Mouse (Mus musculus): ENCODE measurements around the gene Nbea.
"Not testable (repeated sequence)": the region's sequence is repeated elsewhere in the genome, so short reads cannot be mapped to it uniquely, and the experiment has no call there.

Nbea gene

DNA sequence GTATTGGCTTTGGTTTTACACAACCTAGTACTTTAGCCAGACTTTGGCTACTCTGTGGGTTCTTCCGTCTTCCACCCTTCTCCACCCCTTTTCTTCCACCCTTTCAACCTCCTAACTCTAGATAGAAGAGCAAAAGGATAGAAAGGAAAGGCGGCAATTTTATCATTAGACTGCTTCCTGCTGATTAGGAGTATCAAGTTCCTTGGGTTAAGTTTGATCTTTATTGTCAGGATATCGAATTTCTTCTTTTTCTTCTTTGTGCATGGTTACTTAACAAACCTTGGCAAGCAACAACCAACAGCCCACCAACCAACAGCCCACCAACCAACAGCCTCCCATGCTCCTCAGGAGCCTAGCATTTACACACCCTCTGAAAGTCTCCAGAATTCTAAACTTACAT is 165.0 kb downstream of the Nbea start:
- DNase-seq: no peak

DNA sequence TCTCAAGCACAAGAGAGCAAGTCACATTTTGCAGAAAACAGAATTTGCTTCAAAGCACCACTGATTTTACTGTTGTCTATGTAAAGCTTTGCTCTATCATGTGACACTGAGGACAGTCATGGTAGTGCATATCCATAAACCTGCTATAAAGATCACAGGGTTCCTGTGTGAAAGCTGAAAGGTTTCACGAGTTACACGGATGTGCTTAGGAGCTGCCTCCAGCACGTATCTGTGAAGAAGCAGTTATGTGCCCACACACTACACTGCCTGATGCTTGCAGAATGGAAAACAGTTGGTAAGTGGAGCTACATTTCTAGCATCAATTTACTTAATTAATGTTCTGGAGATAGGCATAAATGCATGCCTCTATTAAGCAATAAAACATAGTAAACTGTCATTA is 172.4 kb downstream of the Nbea start:
- no peak for DNase-seq

DNA sequence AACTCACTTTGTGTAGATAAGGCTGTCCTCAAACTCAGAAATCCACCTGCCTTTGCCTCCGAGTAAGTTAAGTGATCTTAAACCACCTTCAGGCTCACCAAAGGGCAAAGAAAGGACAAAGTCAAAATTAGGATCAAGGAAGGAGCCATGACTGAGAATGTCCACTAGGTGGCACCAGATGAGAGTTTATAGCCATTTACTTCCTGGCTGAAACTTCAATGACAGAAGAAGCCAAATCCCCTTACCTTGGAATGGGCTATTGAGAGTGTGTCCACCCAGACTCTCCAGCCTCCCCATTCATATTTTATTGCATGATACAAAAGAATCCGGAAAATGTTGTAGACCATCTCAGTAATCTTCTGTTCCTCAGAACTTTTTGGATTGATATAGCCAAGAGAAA is 175.5 kb downstream of the Nbea start:
- DNase-seq: no peak

DNA sequence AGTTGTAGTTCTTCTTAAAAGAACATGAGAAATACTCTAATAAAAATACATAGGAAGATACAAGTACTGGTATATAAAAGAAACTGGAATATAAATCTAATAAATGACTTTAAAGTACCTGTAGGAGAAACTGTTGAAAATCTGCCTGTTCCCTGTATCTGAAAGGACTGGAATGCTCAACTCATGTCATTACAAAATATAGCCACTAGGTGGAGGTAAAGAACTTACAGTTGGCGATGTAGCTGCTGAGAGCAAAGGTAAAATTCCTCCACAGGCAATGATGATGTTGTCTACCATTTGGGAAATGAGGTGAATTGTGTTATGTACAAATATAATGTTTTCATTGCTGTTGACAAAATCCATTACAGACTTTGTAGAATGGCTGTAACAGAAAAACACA is 183.2 kb downstream of the Nbea start:
- DNase-seq: no peak

DNA sequence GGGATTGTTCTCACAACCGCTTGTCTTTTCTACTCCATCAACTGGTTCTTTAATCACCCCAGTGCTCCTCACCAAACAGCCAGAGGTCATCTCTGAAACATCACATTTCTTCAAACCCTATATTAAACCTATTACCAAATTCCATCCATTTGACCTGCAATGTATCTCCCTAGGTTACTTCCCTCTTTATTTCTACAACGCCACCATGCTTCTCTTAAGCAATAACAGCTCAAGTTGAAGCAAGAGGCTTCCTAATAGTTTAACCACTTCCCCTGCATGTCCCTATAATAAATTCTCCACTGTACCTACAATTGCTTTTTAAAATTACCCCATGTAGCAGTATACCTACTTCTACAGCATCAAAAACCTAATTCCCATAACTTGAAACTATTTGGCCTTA is 205.1 kb downstream of the Nbea start:
- DNase-seq: no peak

DNA sequence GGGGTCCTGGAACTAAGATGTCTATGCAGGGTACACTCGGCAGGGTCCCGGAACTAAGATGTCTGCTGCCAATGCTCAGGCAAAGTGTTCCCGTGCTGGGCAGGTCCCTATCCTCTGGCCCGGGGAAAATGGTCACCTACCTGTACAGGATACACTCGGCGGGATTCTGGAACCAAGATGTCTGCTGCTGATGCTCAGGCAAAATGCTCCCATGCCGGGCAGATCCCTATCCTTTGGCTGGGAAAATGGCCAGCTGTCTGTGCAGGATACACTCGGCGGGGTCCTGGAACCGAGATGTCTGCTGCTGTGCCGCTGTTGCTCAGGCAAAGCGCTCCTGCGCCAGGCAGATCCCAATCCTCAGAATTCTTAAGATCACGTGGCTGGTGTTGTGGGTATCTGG is 206.5 kb downstream of the Nbea start:
- DNase-seq: not testable (repeated sequence)

DNA sequence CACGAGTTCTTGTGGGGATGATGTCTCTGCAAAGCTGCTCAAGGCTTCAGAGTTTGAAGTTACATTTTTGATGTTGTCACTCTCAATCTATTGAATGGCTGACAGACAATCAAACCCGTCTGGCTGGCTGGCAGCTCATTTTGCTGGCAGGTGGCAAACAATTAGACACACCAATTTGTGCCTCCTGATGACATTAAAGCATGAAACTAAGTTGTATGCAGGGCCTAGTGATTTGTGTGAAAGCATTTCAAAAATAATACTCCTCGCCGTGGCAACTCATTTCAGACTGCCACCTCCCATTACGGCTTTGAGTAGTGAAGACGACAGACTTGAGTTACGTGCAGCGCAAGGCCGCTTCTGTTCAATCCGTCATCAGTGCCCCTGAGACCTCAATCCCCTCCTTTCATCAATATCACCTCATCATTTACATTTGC is 217.8 kb downstream of the Nbea start:
- no peak for DNase-seq

DNA sequence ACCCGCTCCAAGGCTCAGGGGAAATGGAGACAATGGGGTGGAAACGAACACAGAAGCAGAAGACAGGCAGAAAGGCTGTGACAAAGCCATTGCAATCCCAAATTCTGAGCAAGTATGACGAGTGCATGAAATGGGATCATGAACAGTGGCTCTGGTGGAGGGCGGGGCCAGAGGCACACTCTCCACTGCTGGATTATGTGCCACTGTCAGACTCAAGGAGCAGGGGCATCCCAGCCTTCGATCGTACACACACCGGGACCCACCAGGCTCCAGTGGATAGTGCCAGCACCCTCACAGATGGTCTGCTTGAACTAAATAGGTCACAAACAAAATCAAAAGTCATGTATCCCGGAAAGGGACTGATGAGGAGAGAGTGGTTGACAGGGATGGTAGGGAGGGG is 220.5 kb downstream of the Nbea start:
- DNase-seq: no peak

DNA sequence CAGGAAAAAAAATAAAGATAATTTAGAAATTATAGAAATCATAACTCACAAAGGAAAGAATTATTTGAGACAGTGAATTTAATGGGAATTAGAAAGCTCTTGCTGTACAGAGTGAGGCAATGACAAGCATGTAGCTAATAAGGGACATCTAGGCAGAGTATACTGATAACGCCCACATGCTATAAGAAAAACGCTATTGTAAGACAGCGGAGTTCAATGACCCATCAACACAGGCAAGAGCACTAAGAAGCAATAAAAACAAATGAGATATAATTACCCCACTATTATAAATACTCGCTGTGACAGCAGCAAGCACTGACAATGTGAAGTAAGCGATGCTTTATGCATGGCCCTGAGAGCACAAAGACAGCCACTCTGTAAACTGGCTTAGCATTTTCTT is 233.5 kb downstream of the Nbea start:
- DNase-seq: no peak

DNA sequence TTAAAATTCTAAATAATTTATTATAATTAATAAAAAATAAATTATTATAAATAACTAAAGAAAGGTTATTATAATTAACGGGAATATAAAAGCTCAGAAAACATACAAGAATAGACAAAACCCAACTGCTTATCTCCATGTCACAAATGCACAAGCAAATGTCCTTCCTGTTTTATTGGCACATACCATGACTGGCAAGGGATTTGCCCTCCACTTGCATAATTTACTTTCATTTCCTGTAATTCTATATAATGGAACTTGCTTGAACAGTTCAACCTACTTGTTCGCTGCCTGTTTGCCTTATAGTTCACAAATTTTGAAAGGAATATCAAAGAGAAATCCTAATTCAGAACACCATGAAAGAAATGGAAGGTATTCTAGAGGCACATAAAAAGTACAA is 234.4 kb downstream of the Nbea start:
- DNase-seq: no peak

DNA sequence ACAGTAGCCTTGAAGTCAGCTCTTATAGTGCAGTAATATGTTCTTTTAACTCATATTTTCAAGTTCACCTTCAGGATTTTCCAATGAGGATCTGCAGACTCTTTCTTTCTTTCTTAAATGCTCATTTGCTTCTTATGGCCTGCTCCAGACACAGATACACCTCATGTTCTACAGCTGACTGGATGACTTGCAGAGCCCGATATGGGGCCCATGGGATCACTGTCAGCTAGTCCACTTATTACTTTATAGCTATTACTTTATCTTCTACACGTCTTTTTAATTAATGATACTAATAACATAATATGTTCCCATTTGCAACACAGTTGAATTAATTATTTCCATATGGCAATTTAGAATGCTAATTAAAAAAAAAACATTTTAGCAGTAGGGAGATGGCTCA is 256.2 kb downstream of the Nbea start:
- no peak for DNase-seq

DNA sequence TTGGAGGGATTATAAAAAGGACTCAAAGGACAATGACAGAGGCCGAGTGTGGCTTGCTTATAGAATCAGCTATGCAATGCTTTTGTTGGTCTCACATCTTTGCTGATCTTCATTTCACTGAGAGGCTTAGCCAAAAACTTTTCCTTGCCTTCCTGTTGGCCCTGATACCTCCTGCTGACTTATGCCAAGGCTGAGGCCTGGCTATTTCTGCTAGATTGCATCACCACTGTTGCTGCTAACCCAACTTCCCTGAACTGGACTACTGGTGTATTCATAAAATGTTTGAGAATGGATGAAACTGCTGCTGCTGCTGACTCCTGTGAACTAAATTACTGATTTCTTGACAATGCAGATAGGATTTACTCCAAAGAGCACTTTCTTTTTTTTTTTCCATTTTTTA is 274.2 kb downstream of the Nbea start:
- DNase-seq: no peak

DNA sequence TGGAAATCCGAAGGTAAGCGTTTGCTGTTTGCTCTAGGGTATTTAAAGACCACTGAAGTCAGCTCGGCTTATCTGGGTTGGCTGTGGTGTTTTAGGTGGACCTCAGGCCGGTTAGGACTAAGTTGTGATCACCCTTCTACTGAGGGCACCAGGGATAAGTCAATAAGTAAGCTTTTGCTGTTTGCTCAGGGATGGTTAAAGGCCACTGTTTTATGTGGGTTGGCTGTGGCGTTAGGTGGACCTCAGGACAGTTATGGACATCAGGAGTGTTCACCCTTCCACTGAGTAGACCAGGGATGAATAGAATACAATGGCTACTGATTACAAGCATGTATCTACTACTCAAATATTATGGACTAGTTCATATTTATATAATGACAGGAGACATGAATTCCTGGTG is 292.9 kb downstream of the Nbea start:
- DNase-seq: no peak

DNA sequence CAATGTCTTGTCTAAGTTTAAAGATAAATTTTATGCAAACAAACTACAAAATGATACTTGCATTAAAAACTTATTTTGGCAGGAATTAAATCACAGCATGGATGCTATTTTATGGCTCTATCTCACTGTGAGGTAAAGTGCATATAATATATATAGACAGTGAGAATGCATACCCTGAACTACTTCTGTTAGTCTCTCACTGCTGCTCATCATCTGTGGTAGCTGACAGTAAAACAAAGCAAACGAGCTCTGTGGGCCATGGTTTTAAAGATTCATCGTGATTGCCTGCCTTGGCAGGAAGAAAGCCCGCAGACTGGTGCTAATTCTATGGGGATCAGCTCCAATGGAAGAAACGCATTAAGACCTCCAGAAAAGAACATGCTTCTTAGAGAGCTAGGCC is 294.3 kb downstream of the Nbea start:
- no peak for DNase-seq

DNA sequence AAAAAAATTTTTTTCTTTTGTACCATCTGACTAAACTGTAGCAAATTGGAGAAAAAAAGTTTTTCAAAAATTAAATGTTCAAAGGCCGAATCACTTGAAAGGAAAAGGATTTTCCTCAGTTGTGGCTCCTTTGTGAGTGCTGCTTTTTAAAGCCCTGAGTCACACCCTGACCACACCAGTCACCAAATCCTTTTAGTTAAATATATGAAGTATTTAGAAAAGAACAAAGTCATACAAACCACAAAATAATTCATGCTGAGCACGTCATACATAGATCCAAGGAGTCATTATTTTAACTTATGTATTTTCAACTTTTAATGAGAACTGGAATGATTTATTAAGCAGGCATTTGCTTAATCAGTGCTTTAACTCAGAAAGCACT is 295.7 kb downstream of the Nbea start:
- DNase-seq: no peak

DNA sequence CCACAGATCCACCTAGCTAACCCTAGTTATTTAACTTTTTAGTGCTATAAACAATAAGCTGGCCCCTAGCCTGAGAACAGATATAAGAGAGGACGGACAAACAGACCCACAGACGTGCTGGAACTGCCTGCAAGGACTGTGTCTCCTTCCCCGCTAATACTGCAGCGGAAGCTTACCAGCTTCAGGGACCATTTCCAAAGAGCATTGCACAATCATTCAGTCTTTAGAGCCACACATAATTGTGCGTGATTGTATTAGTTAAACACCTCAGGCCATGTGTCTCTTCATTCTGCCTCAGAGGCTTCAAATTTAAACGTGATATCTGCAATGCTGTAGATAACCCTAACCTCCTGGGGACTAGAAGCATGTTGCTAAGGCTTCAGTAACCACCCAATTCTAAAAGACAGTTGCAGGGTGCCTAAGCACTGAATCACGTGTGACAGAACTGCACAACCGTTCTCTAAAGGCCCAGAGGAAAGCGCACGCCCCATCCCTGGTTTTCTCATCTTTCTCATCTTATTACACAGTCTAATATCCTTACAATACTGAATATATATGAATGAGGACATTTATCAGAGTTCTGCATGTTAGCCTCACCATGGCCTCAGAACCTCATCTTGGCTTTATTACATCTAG is 296.2 kb downstream of the Nbea start:
- no peak for DNase-seq

DNA sequence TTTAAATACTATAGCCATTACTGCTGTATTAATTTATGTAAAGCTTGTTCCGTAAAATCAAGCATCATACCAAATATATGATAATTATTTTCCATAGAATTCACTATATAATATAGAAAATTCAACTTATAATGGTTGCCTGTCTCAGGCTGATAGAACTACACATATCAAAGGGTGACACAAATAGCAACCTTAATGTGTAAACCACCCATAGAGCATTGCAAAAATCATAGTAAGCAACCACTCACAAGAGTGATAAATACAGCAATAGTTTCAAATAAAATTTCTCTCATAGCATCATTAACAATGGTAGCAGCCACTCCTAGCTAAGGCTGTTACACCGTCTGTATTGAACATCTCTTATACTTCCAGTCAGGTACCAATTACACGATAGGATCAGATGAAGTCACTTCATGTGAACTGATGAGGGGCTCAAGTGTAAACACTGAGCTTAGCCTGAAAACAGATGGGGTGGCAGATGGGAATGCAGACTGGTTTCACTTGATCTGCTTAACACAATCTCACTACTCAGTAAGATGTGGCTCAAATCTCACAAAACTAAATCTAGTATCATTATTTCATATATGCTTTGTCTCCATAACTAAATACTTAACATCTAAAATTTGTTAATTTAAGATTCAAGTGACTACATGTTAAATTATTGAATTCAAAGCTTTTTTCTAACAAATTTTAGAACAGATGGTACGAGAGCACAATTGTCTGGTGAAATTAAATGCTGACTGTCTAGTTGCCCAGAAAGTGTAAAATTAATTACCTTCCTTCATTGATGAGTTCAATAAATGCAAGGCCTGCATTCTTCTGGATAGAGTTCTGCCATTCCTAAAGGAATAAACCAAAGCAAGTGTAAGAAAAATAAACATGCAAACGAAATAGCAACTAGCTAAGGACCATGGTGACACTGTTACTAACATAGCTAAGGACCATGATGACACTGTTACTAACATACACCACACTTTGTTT is 310.3 kb downstream of the Nbea start:
- no peak for DNase-seq

DNA sequence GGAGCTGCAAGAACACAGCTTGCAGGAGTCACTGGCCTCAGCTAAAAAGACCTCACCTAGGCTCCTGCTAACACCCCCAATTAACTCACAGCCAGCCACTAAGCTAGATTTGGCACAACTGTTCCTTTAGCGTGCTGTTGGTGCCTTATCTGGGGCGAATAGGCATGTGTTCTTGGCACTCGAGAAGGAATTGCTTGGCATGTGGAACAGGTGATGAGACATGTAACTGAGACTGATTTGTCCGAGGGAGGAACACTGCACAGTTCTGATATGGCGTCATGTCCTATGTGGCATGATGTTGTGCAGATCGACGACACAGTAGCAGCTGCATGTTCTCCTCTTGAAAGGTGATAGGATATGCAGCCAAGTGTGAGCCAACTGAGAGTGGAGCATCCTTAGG is 331.0 kb downstream of the Nbea start:
- DNase-seq: no peak

DNA sequence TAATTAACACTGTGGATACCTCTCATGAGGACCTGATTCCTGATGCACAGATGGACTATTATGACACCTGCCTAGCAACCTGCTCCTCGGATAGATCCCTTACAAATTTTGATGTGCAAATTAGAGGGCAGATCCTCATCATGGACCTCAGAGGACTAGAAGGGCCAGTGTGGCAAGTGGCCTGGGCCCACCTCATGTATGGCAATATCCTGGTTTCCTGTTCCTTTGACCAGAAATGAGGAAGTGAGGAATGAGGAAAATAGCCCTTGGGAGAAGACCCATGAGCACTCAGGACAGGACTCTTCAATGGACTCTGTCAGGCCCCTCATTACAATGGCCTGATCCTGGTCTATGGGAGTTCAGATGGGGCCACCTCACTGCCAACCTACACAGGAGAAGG is 336.4 kb downstream of the Nbea start:
- no peak for DNase-seq

DNA sequence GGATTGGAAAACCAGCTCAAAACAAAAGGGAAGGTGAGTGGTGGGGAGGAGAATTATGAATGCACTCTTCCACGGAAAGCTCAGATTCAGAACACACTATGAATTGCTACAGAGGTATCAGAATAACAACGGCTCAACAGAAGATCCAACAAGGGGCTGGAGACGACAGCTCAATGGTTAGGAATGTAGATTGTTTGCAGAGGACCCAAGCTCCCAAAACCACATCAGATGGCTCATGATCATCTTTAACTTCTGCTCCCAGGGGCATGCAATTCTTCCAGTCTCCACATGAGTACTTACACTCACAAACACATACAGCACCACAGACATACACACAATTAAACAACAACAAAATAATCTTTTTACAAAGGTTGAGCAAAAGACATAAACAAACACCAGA is 346.3 kb downstream of the Nbea start:
- DNase-seq: no peak

DNA sequence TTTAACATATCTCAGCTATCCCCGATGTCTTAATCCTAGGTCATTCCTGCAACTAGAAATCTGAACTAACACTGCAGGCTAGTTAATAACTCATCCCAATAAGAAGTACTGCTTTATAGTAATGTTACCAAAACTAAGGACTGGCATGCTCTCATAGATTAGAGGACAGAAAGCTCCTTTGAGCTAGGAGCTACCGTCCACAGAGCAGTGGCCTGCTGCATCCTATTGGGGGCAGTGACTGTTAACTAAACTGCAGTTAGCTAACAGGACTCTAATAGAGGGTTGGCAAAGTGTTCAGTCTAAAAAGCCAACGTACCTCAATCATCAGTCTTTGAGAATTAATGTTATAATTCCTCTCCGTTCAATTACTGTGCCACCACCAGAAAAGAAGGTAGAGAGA is 348.3 kb downstream of the Nbea start:
- DNase-seq: no peak

DNA sequence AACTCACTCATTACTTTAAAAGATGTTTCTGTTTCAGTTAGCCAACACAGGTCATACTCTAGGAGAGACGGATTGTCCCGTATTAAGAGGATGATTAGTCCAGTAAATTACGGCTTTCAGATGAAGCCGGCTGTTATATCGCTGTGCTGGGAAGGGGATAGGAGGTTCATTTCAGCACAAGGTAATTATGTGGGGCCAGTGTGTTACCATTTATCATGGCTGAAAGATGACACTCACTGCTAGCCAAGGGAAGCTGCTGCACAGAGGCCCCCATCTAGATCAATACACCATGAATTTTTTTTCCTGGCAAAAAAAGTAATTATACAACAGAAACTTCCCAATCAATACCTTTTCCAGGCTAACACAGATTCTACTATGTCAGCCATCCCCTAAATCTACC is 353.3 kb downstream of the Nbea start:
- no peak for DNase-seq

DNA sequence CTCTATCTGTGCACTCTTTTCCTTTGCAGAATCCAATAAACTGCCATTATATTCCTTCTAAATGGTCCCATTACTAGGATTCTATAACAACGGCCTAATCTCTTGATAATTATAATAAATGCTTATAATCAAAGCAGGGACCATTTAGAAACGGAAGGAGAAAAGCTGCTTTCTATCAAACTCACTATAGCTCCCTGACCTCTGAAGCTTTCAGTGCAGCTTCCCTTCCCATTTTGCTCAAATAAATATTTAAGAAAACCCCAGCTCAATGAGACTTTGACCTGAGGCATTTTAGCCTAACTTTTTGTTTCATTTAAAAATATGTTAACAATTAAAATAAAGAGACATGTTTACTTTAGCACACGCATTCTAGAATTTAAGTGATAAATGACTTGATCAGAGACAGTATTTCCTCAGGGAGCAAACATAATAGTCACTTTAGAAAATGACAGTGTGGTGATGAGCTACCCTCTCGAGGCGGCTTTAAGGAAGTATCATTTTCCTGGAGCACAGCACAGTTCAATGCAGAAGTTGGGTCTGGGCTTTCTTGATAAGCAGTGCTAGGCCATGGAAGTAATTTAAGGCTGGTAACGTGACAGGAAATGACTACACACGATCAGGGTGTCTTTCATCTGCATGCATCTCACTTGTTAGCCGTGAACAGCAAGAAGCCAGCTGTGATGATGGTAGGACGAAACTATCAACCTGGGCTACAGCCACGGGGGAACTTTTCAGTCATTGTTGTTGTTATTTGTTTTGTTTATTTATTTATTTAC is 354.8 kb downstream of the Nbea start:
- DNase-seq: no peak

DNA sequence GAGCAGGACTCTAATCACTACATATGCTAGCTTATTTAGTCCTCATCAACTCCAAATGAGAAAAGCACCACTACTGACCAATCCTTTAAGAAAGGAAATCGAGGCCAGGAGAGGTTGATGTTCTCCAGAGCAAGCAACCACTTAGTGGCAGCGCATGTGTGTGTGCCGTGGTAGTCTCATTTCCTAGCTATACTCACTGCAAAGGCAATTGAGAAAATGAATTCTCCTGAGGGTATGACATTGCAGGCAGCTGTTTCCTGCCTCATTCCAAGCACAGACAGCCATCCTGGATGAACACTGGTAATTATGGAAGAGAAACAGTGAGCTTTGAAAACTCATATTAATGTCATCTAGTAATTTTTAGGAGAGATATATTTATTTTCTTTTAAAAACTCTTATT is 358.6 kb downstream of the Nbea start:
- no peak for DNase-seq
